Mouse (Mus musculus): Measurements from ENCODE around the gene Gm3250.
"Not testable (repeated sequence)": the region's sequence is repeated elsewhere in the genome, so short reads cannot be mapped to it uniquely, and the experiment has no call there.

Gm3250 gene

DNA sequence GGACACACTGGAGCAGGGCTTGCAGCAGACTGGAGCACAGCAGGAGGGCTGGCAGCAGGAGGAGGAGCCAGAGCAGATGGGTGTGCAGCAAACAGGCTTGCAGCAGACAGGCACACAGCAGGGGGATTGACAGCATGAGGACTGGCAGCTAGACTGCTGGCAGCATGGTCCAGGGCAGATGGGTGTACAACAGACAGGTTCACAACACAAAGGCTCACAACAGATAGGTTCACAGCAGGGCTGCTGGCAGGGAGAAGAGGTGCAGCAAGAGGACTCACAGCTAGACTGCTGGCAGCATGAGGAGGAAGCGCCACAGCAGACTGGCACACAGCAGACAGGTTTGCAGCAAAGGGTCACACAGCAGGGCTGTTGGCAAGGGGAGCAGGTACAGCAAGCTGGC is 31.7 kb downstream of the Gm3250 start:
- not testable (repeated sequence) for DNase-seq

DNA sequence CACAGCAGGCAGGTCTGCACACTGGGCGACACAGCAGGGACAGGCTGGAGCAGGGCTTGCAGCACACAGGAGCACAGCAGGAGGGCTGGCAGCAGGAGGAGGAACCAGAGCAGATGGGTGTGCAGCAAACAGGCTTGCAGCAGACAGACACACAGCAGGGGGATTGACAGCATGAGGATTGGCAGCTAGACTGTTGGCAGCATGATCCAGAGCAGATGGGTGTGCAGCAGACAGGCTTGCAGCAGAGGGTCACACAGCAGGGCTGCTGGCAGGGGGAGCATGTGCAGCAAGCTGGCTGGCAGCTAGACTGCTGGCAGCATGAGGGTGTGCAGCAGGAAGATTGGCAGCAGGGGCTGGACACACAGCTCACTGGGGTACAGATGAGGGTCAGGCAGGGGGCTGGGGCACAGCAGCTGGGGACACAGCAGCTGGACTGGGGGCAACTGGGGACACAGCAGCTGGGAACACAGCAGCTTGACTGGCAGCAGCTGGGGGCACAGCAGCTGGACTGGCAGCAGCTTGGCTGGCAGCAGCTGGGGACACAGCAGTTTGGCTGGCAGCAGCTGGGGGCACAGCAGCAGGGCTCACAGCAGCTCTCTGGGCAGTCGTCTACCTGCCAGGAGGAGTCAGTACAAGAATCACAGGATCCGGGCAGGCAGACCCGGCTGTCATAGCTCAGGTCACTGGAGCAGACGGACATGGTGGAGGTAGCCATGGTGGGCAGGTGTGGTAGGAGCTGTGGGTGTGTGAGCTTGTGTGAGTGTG is 40.2 kb downstream of the Gm3250 start, which contains the start of gene Gm18596:
Gm18596 (minus strand) TSS at position 715 of the 765 bp plus-strand sequence.
- not testable (repeated sequence) for DNase-seq

DNA sequence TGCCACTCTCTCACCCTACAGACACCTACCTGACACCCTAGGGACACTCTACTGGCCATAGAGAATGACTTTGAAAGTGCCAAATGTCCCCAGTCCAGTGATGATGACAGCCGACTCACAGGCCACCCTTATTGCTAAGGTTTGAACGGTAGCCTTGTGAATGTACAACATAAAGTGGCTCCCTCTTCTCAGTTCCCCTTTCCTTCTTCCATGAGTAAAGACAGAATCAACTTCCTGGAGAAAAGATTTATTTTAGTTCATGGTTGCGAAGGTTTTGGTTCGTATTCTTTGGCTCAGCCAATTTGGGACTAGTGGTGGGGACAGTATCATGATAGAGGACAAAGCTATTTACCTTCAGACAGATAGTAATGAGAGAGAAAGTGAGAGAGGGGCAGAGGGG is 43.4 kb downstream of the Gm3250 start:
- DNase-seq, result no peak

DNA sequence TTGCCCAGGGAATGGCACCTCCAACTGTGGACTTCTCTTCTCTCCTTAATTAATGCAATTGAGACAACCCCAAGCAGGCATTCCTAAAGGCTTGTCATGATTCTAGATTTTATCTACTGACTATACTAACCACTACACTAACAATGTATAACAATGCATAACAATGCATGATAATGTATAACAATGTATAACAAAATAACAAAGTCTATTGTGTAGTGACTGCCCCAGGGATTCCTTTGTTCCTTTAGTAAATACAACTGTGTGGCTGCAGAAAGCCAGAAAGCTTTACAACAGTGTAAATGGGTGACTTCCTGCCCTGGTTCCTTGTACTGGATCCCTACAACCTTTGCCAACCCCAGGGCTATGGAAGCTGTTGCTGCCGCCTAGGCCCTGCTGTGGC is 46.4 kb downstream of the Gm3250 start:
- DNase-seq, result no peak

Measured in spleen, adult 18-20 months (tissue).